Mouse (Mus musculus): ENCODE measurements around the gene Ripk1.
"Not testable (repeated sequence)": the region's sequence is repeated elsewhere in the genome, so short reads cannot be mapped to it uniquely, and the experiment has no call there.

The Ripk1 gene

DNA sequence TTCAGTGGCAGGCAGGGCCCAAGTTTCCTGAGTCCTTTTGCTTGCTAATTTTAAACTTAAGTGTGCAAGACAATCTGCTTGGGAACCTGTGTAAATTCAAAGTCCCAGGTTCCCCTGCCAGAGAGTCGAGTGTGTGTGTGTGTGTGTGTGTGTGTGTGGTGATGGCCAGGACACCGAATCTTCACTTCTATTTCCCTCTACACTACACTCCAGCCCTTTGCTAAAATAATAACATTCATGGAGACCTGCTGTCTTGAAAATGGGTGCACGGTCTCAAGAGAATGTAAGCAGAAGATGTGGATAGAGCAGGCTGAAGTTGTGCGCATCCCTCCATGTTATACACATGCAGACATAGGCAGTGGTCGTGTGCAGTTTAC lies 35.9 kb downstream of the Ripk1 start:
- DNase-seq (ENCODE audit: low spot score in 2 of 2) = no peak

DNA sequence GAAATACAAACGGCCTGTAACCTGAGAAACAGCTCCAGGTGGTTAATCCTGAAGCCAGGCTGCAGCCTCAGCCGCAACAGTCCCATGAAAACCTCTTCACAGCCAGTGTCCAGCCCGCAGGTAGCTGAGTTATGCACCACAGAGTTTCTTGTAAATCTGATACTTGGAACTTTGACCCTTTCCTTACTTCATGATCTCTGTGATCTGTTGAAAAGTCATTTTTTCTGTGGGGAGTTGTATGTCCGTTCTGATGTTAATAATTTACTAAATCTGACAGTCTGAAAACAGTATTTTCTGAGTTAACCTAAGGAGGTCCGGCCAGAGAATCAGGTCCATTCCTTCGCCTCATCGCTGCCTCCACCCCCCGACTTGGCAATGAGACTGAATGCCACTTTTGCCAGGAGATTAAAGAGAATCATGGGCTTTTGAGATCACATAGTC lies 36.8 kb downstream of the Ripk1 start:
- DNase-seq (ENCODE audit: low spot score in 2 of 2) = no peak

DNA sequence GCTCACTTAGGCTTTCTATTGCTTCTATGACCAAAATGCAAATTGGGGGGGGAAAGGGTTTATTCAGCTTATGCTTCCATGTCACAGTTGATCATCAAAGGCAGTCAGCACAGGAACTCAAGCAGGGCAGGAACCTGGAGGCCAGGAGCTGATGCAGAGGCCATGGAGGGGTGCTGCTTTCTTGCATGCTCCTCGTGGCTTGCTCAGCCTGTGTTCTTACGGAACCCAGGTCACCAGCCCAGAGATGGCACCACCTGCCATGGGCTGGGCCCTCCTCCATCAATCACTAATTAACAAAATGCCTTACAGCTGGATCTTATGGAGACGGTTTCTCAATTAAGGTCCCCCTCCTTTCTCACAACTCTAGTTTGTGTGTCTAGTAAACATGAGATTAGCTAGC lies 37.9 kb downstream of the Ripk1 start:
- DNase-seq (ENCODE audit: low spot score in 2 of 2) = no peak

DNA sequence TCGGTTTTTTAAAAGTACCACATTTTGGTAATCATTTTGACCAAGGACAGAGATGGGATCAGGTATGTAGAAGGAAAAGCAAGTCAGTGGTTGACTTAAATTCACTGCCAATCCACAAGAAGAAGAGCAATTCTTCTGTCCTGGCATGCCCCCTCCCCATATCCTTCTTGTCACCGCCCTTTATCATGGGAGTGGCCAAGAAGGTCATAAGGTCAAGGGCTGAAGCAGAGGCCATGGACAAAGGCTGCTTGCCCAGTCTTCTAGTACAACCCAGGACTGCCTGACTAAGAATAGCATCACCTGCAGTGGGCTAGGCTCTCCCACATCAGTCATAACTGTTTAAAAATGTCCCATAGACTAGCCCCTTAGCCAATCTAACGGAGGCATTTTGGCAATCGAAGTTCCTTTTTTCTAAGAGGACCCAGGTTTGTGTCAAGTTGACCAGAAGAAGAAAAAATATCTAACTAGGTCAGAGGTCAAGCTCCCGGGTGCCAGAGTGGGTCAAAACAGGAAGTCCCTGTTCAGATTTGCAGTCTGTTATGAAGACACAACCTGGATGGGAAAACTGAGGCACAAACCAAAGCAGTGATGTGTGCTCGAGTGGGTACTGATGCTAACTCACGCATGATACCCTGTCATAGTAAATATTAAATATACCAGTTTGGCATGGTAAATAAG lies 41.7 kb downstream of the Ripk1 start:
- DNase-seq (ENCODE audit: low spot score in 2 of 2) = no peak

DNA sequence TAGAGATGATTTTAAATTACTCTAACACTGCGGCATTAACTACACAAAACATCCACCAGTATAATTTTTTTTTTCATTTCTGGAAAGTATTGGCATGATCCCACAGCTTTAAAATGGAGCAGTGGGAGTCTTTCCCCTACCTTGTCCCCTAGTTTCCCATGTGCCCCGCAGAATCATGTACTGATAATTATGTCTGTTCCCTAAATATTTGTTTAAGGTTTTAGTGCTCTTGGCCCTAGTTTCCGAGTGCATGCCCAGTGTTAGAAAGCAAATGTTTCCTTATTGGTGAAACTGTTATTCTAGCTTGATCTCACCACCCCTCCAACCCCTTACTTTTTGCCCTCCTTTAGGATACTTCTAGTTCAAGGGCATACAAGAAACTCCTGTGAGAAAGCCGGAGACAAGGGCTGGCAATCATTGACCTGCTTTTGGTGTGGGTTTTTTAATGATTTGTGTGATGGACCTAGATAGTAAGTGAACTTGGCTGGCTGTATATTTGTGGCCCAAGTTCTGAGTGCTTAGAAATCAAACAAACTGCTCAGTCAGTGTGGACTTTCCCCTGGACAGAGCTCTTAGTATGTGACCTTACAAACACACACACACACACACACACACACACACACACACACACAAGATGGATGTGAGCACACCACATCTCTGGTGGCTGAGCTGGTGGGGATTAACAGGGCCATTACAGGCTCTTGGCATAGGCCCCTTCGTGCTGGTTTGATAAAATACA lies 43.5 kb downstream of the Ripk1 start:
- no peak for DNase-seq (ENCODE audit: low spot score in 2 of 2)

DNA sequence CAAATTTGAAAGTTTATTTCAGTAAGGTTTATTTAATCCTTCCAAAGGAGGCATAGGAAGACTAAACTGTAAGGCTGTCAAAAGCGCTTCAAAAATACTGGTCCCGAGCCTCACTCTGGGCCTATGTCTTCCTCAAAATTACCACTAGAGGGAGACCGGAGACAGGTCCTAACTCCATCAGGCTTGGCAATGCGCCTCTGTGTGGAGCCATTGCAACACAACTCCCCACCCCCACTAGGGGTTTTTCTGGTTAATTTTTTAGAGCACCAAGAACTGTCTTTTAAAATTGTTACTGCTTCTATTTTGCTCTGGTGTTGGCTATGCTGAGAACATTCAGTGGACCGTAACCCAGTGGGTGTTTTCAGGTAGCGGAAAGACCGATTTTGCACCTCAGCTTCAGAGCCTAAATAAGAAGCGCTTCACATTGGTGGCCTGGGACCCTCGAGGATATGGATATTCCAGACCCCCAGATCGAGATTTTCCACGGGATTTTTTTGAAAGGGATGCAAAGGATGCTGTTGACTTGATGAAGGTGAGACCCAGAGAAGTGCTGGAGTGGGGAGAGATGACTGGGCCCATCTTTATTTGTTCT lies 44.4 kb downstream of the Ripk1 start:
- DNase-seq (ENCODE audit: low spot score in 2 of 2) = peak; percentile 72

DNA sequence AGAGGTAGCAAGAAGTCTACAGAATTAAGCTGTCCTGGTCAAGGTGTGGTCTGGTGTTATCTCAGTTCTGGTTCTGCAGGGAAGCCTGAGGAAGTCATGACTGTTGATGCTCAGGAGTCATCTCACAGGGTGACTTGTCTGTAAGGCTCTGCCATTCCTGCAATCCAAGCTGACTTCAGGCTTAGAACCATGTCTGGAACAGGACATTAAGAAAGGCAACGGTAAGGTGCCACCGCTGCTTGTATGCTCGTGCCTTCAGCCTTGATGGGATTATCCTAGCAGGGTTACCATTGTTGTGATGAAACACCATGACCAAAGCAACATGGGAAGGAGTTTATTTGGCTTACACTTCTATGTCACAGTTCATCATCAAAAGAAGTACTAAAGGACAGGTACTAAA lies 45.4 kb downstream of the Ripk1 start:
- DNase-seq (ENCODE audit: low spot score in 2 of 2) = no peak

DNA sequence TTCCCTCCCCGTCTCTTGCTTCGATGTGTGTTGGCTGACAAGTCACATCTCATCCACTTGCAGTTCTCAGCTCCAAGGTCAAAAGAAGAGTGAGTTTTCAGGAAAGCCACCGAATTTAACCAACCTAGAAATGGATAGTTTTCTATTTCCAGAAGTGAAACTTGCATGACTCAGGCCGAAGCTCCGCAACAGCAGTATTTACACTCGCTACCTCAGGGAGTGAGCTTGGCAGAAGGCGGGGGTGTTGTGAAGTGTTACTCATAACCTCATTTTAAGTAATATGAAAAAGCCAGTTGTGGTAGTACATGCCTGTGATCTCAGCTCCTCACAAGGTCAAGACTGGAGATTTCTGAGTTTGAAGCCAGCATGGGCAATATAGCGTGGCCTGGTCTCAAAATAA lies 48.3 kb downstream of the Ripk1 start:
- peak; percentile 56 to 74 for DNase-seq (ENCODE audit: low spot score in 2 of 2)

DNA sequence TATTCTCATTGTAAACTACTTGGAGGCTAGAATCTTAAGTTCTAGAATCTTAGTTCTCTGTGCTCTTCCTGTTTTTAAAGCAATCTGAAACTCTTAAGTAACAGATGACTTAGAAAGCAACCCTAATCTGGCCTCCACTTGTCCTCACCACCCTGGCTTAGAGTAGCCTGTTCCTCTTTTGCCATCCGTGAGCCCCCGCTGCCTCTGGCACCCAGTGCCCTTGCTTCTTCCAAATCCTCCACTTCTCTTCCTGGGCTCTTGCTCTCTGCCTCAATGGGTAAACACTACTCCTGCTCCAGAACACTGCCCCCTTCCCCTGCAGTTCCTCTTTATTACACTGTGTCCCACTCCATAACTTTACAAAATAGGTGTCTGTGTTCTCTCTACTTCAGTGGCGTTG lies 49.5 kb downstream of the Ripk1 start:
- DNase-seq (ENCODE audit: low spot score in 2 of 2) = no peak

DNA sequence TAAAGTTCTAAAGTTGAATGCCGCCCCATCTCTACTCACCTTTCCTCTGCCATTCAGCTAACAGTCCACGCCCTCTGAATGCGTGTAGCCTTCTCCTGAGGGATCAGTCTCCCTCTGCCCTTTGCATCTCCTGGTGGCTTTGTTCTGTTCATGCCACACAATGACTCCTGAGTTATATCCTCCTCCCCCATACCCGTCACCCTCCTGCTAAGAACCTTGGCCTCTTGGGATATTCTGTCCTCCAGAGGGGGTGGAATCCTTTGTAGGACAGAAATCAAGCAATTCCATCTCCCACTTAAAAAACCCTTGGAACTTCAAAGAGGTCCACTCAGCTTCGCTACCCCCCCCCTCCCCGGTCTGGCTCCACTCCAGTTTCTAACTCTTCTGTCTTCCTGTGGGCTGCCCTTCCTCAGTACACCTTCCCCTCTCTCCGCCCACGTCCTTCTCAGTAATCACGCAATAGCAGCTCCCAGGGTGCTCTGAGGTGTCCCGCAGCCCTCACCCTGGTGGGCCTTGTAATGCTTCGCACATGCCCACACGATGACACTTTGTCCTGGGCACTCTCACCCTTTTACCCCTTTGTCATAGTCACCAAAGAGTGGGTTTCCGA lies 51.6 kb downstream of the Ripk1 start:
- no peak for DNase-seq (ENCODE audit: low spot score in 2 of 2)

DNA sequence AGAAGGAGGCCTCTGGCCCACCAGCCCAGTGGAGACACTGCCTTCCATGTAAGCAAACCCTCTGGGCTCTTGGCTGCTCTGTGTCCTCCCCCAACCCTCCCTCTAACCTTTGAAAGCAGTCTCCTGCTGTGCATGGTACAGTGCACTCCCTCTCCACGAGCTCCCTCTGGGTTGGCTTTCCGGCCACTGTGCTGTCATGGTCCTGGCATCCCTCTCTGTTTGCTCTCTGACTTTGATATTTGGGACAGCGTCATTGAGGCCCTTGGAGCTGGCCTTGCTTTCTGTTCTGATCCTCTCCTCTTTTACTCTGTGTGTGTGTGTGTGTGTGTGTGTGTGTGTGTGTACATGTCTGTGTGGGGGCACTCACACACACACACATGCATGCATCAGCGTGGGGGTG lies 52.2 kb downstream of the Ripk1 start:
- DNase-seq (ENCODE audit: low spot score in 2 of 2) = no peak

DNA sequence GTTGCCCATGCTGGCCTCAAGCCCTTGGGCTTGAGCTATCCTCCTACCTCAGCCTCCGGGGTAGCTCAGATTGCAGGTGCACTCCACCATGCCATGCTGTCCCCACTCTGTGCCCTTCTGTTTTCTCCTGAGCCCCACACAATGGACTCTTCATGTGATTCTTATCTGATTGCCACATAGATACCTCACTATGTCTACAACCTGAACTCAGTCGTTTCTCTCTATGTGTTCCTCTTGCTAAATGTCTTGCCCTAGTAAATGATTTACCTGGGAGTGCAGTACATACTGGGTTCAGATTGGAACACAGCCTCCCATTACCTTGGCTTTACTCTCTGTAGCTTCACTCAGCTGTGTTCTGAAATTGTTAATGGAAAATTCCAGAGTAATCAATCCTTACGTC lies 52.8 kb downstream of the Ripk1 start:
- DNase-seq (ENCODE audit: low spot score in 2 of 2) = no peak

DNA sequence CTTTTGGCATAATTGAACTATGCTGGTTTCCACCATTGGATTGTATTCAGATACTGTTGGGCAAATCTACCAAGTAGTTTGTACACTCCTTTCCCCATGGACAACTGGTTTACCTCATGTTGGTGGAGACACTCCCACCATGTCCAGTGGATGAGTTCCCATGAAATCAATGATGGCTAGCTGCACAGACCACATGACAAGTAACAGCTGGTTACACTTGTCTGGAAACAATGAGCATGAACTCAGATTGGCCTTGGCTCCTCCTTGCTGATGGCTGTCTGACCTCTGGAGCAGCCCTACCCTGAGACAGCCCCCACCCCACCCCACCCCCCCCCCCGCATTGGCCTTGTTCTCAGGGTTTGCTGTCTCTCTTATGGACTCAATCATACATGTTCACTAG lies 55.1 kb downstream of the Ripk1 start:
- DNase-seq (ENCODE audit: low spot score in 2 of 2) = no peak

DNA sequence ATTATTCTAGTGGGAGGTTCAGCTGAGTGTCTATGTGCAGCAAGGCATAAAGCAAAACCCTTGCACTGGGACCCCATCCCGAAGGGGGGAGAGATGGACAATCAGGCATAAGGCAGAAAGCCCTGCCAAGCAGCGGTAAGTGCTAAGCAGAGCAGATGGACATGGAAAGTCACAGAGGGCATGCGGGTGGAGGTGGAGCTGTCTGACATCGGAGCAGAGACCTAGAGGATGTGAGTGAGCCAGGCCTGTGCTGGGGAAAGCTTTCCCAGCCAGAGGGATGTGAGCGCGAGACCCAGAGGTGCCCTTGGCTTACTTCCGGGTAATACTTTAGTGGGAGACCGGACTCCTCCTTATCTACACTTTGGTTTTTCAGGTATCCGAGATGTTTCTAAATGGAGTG lies 57.9 kb downstream of the Ripk1 start:
- DNase-seq (ENCODE audit: low spot score in 2 of 2) = no peak

DNA sequence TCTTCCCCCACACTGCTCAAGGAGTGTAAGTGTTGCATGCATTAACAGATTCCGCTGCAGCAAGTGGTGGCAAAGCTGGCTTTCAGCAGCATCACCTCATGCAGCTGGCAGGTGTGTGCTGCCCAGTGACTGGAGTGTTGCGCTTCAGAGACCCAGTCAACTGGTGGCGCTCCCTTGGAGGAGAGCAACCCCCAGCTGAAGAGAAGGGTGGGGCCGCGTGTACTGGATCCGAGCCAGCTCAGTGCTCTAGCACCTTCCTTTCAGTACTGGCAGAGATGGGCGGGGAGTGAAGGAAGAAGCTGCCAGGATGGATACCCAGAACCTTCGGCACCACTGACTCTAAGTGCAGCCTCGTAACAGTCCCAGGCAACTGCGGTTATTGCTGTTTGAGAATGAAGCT lies 60.3 kb downstream of the Ripk1 start:
- DNase-seq (ENCODE audit: low spot score in 2 of 2) = no peak

DNA sequence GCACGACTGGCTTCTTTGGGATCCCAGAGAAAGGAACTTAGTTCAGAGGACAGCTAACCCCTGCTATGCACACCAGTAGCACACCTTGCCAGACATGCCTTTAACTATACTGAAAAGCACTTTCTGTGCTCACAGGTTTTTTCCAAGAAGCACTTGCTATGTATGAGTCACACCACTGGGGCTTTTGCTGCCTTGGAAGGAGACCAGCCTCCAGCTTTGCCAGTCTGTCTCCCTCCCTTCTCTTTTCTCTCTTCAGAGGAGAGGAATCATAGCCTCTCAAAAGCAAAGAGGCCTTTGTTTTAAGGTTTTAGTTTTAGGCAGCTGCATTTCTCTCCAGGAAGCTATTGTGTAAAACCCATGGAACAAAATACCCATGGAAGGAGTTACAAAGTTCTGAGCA lies 64.2 kb downstream of the Ripk1 start:
- DNase-seq (ENCODE audit: low spot score in 2 of 2) = peak; percentile 56 to 69

DNA sequence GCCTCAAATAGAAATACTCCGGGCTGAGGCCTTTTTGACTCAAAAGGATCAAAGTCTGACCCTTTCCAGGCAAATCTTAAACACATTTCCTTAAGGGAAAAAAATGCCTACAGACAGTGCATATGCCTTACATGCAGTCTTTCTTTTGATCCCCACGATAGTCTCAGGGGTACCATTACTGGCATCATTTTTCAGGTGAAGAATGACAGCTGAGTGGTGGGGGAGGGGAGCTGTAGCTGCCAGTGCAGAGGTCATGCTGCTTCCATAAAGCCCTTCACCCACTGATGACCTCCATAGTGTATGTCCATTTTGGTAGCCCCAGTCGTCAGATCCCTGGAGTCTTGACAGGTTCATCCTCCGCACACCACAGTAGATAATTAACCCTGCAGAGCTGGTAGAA lies 68.1 kb downstream of the Ripk1 start:
- no peak for DNase-seq (ENCODE audit: low spot score in 2 of 2)

DNA sequence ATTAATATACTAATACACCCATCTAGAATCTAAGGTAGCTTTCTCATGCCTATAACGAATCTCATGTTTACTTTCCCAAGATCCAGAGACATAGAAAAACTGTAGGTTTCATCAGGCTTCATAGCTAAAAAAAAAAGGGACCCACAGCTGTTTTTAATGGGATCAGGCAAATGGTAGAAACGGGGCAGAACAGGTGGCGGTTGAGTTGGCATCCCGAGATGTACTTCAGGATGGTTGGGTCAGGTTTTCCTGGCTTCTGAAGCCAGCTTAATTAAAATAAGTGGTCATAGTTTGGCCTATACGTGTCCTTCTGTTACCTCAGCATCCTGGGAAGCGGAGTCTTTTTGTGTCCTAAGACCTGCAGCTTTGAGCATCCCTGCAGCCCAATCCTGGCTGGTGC lies 69.7 kb downstream of the Ripk1 start:
- DNase-seq (ENCODE audit: low spot score in 2 of 2) = no peak

DNA sequence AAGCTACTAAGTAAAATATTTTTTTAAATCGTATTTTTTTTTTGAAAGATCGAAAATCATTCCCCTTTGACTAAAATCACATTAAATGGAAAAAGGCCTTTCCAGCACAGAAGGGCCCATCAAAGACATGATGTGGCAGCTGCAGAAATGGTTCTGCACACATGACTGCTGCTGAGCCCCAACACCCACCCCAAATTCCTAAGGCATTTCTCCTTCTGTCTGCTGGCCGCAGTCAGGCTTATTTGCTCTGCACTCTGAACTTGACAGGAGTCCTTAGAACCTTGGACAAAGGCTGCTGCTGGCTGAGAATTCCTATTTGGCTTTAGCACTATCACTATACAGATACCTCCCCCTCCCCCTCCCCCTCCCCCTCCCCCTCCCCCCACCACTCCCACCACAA lies 70.7 kb downstream of the Ripk1 start:
- no peak for DNase-seq (ENCODE audit: low spot score in 2 of 2)

DNA sequence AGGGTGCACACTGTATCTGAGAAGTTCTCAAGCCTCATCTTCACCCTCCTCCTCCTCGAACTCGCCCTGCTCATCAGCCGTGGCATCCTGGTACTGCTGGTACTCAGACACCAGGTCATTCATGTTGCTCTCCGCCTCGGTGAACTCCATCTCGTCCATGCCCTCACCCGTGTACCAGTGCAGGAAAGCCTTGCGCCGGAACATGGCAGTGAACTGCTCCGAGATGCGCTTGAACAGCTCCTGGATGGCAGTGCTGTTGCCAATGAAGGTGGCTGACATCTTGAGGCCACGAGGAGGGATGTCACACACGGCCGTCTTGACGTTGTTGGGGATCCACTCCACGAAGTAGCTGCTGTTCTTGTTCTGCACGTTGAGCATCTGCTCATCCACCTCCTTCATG lies 72.3 kb downstream of the Ripk1 start:
- DNase-seq (ENCODE audit: low spot score in 2 of 2) = not testable (repeated sequence)

DNA sequence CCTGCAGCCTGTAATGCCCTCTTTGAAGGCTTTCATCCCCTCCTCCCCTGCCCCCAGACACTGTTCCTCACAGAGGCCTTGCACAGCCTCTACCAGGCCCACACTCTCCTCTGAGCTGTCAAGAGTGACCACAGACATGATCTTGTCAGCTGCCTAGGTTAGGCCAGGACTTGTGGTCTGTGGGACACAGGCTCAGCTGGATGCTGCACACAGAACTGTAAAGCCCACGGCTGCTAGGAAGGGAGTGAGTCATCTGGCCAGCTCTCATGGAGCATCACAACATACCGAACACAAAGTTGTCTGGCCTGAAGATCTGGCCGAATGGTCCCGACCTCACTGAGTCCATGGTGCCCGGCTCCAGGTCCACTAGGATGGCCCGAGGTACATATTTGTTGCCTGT lies 73.7 kb downstream of the Ripk1 start:
- not testable (repeated sequence) for DNase-seq (ENCODE audit: low spot score in 2 of 2)

DNA sequence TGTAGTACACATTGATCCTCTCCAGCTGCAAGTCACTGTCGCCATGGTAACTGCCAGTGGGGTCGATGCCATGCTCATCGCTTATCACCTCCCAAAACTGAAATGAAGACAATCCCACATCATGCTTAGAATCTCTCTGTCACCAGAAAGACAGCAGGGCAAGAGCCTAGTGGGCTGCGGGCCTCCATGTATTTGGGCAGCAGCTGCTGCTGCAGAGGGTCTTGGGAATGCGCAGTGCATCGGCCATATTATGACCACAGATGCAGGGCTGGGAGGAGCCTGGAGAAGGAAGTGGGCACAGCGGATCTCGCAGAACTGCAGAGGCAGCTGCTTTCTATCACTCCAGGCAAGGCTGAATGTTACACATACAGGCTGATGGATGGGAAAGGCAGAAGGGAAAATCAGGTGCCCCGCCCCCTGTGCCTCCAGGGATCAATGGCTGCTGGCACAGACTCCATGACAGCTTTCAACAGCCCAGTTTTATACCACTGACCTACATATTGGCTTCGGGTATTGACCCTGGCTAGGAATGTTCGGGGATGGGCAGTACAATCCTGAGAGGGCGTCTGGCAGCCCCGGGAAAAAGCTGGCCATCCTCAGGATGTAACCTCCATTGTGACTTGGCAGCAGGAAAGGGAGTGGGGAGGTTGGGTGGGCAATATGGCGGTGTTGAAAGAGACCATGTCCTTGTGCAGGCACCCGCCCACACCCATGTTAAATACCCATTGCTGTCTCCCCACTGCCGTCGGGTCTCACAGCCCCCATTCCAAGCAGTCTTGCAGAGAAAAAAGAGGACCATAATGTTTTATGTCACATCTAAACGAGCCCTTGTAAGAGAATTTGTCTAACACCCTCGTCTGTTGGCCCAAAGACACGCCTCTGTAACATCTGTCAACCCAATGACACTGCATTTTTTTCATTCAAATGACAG lies 74.7 kb downstream of the Ripk1 start:
- DNase-seq (ENCODE audit: low spot score in 2 of 2) = peak in 1 of 2 experiments; percentile 45
